ENCODE assay signal across 11 mouse cellular contexts in genomic region chr8:10198164-10198563, GRCm38 (mm10). TPM values are rescaled to one million over a fixed set of nuclear protein-coding genes. Genes with fewer than 3 reads are reported as not detected.
A peak's percentile ranks its signal among the peaks of the same experiment; 100 is the strongest.
DNase-seq lines count a peak whose midpoint lies in the region; ATAC-seq lines count a peak whose summit lies in the region.
"Had no signal": no experiment of that assay in that cellular context is flagged by ENCODE, and none has a peak within 500 bp of the region (broad histone marks: within the 10 kb centered on the region; RNA-seq: fewer than 3 reads in every experiment).

No protein-coding gene starts in this region.

- no peak overlapping the region for H3K27ac ChIP-seq in forebrain, embryonic 10.5 days
- H3K27ac ChIP-seq in neural tube, embryonic 12.5 days, result no peak overlapping the region

- no peaks in the 10 kb centered on the region for H3K27me3 ChIP-seq in forebrain, embryonic 10.5 days (ENCODE audit: poor library complexity, severe bottlenecking)
- peaks cover 8% of the 10 kb centered on the region; the same call in 1 of the 2 replicates for H3K27me3 ChIP-seq in neural tube, embryonic 12.5 days (replicated peaks)

- no peak overlapping the region for H3K4me2 ChIP-seq in neural tube, embryonic 12.5 days (replicated peaks)

- H3K9me3 ChIP-seq in forebrain, embryonic 10.5 days, result no peaks in the 10 kb centered on the region
- no peaks in the 10 kb centered on the region for H3K9me3 ChIP-seq in neural tube, embryonic 12.5 days

- no peaks in the 10 kb centered on the region for H3K36me3 ChIP-seq in forebrain, embryonic 10.5 days (replicated peaks)
- H3K36me3 ChIP-seq in neural tube, embryonic 12.5 days, result no peaks in the 10 kb centered on the region

- H3K4me1 ChIP-seq in forebrain, embryonic 10.5 days, result peaks cover 7% of the 10 kb centered on the region
- H3K4me1 ChIP-seq in neural tube, embryonic 12.5 days, result 0 out of 2 replicates have a peak, but pooled peaks cover 3% of the 10 kb centered on the region

- no peak overlapping the region for H3K4me3 ChIP-seq in forebrain, embryonic 10.5 days
- no peak overlapping the region for H3K4me3 ChIP-seq in neural tube, embryonic 12.5 days

- ATAC-seq in neural tube, embryonic 12.5 days (ENCODE audit: low FRiP score, low read depth), result peak; percentile 90
- no peak for ATAC-seq in inflammation-experienced regulatory T-cells, adult 6 months
- ATAC-seq in megakaryocyte, adult 5-6 weeks (ENCODE audit: poor library complexity, severe bottlenecking), result no peak

- H3K9ac ChIP-seq in neural tube, embryonic 12.5 days, result no peak overlapping the region

- 64% methylated on average over 7 of the region's 7 CpGs for WGBS in forebrain, embryonic 10.5 days
- WGBS in neural tube, embryonic 12.5 days, result 43% methylated on average over 7 of the region's 7 CpGs

- DNase-seq in cerebellum, postnatal 10 days, result peak; percentile 85 to 88
- no peak for DNase-seq in cerebellum, adult 18-20 months
- DNase-seq in forebrain, embryonic 10.5 days (ENCODE audit: extremely low spot score, low spot score), result peak; percentile 40
- peak; percentile 7 to 51 for DNase-seq in layer of hippocampus, adult 18-20 months (ENCODE audit: low spot score in 2 of 2)
- no peak for DNase-seq in thymus, postnatal 14 days
- DNase-seq: gastrocnemius, postnatal 10 days; lung, postnatal 14 days had no signal

RNA-seq across cellular contexts. Expression of gene Myo16, which starts 44.5 kb away (rescaled TPM):
- 0.50 and 0.64 TPM in 2 replicates for polyA plus RNA-seq in forebrain, embryonic 10.5 days (2016; fragmentation: Nextera tagmentation; extraction: Ambion mirVana)
- 10 to 100 TPM; 20.0 to 20.1 TPM for total RNA-seq in layer of hippocampus, adult 18-20 months (2021)
- polyA plus RNA-seq in neural tube, embryonic 12.5 days (2016; fragmentation: Nextera tagmentation; extraction: Ambion mirVana), result 2.8 and 3.4 TPM in 2 replicates
- not detected for polyA plus RNA-seq in inflammation-experienced regulatory T-cells, adult 6 months (2017; shearing (Covaris generic))
- total RNA-seq in megakaryocyte, adult 5-6 weeks (2015), result not detected in 2 replicates
- total RNA-seq in megakaryocyte, adult 5-6 weeks (2017), result not detected in 2 replicates
- total RNA-seq: MEL had no signal

Comparison
In these comparisons a context has a peak if more than half of its experiments do, and no peak if none do; other contexts are left out.
1. DNase-seq: peak in cerebellum, postnatal 10 days (2 of 2), forebrain, embryonic 10.5 days (single experiment) and layer of hippocampus, adult 18-20 months (2 of 2); none in cerebellum, adult 18-20 months (0 of 2) and thymus, postnatal 14 days (single experiment).